Mouse (Mus musculus): ENCODE measurements at regions not wholly inside any gene's neighbourhood (a gene's known extent, or its start where the extent isn't known, plus 50 kb on each side); places are given as distances from the start of the nearest gene placed in this dataset.

- H3K9me3 ChIP-seq (ENCODE audit: control insufficient read depth, low read length) = no peaks in the 10 kb centered on the region
- DNase-seq (ENCODE audit: low spot score) = no peak
- no peaks in the 10 kb centered on the region for H3K36me3 ChIP-seq (ENCODE audit: control insufficient read depth, insufficient read depth, low read length)
- no peak overlapping the region for H3K4me3 ChIP-seq (ENCODE audit: low read depth, low read length)
- no peak overlapping the region for H3K4me2 ChIP-seq (ENCODE audit: low read depth, low read length, severe bottlenecking)
- H3K4me1 ChIP-seq (replicated peaks; ENCODE audit: control insufficient read depth, insufficient read depth, low read length) = 0 out of 2 replicates have a peak, but pooled peaks cover 2% of the 10 kb centered on the region
- H3K27ac ChIP-seq (ENCODE audit: low read depth, low read length) = no peak overlapping the region
- H3K9ac ChIP-seq (ENCODE audit: low read length) = no peak overlapping the region
- no peaks in the 10 kb centered on the region; the same call in 1 of the 2 replicates for H3K27me3 ChIP-seq (ENCODE audit: control insufficient read depth, insufficient read depth, low read length)
- ATAC-seq (replicated peaks; ENCODE audit: low FRiP score) = no peak
- 89% methylated on average over 8 of the region's 8 CpGs for WGBS
Measured at GRCm38 (mm10) chr17:79965625-79966024, 69.7 kb upstream of the Atl2 start.

- H3K9me3 ChIP-seq (ENCODE audit: control insufficient read depth, low read length) = no peaks in the 10 kb centered on the region
- 0 out of 2 replicates have a peak, but pooled peaks cover under 1% of the 10 kb centered on the region for H3K4me1 ChIP-seq (replicated peaks; ENCODE audit: control insufficient read depth, insufficient read depth, low read length)
- DNase-seq (ENCODE audit: low spot score) (no peak), ATAC-seq (replicated peaks; ENCODE audit: low FRiP score) (no peak)
- no peaks in the 10 kb centered on the region for H3K36me3 ChIP-seq (ENCODE audit: control insufficient read depth, insufficient read depth, low read length)
- no peak overlapping the region for H3K4me2 ChIP-seq (ENCODE audit: low read depth, low read length, severe bottlenecking)
- WGBS = 90% methylated on average over 8 of the region's 8 CpGs
- no peak overlapping the region for H3K27ac ChIP-seq (ENCODE audit: low read depth, low read length)
- no peaks in the 10 kb centered on the region for H3K27me3 ChIP-seq (ENCODE audit: control insufficient read depth, insufficient read depth, low read length)
- H3K9ac ChIP-seq (ENCODE audit: low read length) = no peak overlapping the region
- no peak overlapping the region for H3K4me3 ChIP-seq (ENCODE audit: low read depth, low read length)
Measured at GRCm38 (mm10) chr17:79964850-79965249, 68.9 kb upstream of the Atl2 start.

- H3K4me3 ChIP-seq (ENCODE audit: low read depth, low read length) = no peak overlapping the region
- WGBS = 85% methylated on average over 2 of the region's 2 CpGs
- H3K27ac ChIP-seq (ENCODE audit: low read depth, low read length) = no peak overlapping the region
- ATAC-seq (replicated peaks; ENCODE audit: low FRiP score) = no peak
- H3K27me3 ChIP-seq (ENCODE audit: control insufficient read depth, insufficient read depth, low read length) = no peaks in the 10 kb centered on the region
- H3K36me3 ChIP-seq (ENCODE audit: control insufficient read depth, insufficient read depth, low read length) = no peaks in the 10 kb centered on the region
- no peak overlapping the region for H3K4me2 ChIP-seq (ENCODE audit: low read depth, low read length, severe bottlenecking)
- DNase-seq (ENCODE audit: low spot score) = no peak
- H3K9ac ChIP-seq (ENCODE audit: low read length) = no peak overlapping the region
- no peaks in the 10 kb centered on the region for H3K9me3 ChIP-seq (ENCODE audit: control insufficient read depth, low read length)
- no peaks in the 10 kb centered on the region for H3K4me1 ChIP-seq (replicated peaks; ENCODE audit: control insufficient read depth, insufficient read depth, low read length)
Measured at GRCm38 (mm10) chr17:79963330-79963729, 67.4 kb upstream of the Atl2 start.

- 81% methylated on average over 9 of the region's 9 CpGs for WGBS
- Histone ChIP-seq H3K9me3 (ENCODE audit: control insufficient read depth, low read length) (no peaks in the 10 kb centered on the region), H3K36me3 (ENCODE audit: control insufficient read depth, insufficient read depth, low read length) (no peaks in the 10 kb centered on the region), H3K4me3 (ENCODE audit: low read depth, low read length) (no peak overlapping the region), H3K27me3 (ENCODE audit: control insufficient read depth, insufficient read depth, low read length) (no peaks in the 10 kb centered on the region), H3K27ac (ENCODE audit: low read depth, low read length) (no peak overlapping the region), H3K4me2 (ENCODE audit: low read depth, low read length, severe bottlenecking) (no peak overlapping the region), H3K9ac (ENCODE audit: low read length) (no peak overlapping the region), H3K4me1 (replicated peaks; ENCODE audit: control insufficient read depth, insufficient read depth, low read length) (no peaks in the 10 kb centered on the region)
- ATAC-seq (replicated peaks; ENCODE audit: low FRiP score) = no peak
- DNase-seq (ENCODE audit: low spot score) = no peak
Measured at GRCm38 (mm10) chr17:79961391-79961790, 65.5 kb upstream of the Atl2 start.

- no peaks in the 10 kb centered on the region for H3K4me1 ChIP-seq (replicated peaks; ENCODE audit: control insufficient read depth, insufficient read depth, low read length)
- WGBS = 58% methylated on average over 3 of the region's 3 CpGs
- DNase-seq (ENCODE audit: low spot score) (no peak), ATAC-seq (replicated peaks; ENCODE audit: low FRiP score) (no peak)
- no peak overlapping the region for H3K9ac ChIP-seq (ENCODE audit: low read length)
- no peaks in the 10 kb centered on the region for H3K36me3 ChIP-seq (ENCODE audit: control insufficient read depth, insufficient read depth, low read length)
- H3K27ac ChIP-seq (ENCODE audit: low read depth, low read length) = no peak overlapping the region
- H3K4me2 ChIP-seq (ENCODE audit: low read depth, low read length, severe bottlenecking) = no peak overlapping the region
- no peaks in the 10 kb centered on the region for H3K9me3 ChIP-seq (ENCODE audit: control insufficient read depth, low read length)
- no peak overlapping the region for H3K4me3 ChIP-seq (ENCODE audit: low read depth, low read length)
- no peaks in the 10 kb centered on the region for H3K27me3 ChIP-seq (ENCODE audit: control insufficient read depth, insufficient read depth, low read length)
Measured at GRCm38 (mm10) chr17:79960688-79961087, 64.8 kb upstream of the Atl2 start.

- 69% methylated on average over 1 of the region's 1 CpGs for WGBS
Measured at GRCm38 (mm10) chr17:79955267-79955666, 59.3 kb upstream of the Atl2 start.

GRCm38 (mm10) chr17:79954624-79955244, 58.8 kb upstream of the Atl2 start:
- Histone ChIP-seq H3K36me3 (ENCODE audit: control insufficient read depth, insufficient read depth, low read length) (no peaks in the 10 kb centered on the region), H3K4me3 (ENCODE audit: low read depth, low read length) (no peak overlapping the region), H3K27ac (ENCODE audit: low read depth, low read length) (no peak overlapping the region), H3K4me2 (ENCODE audit: low read depth, low read length, severe bottlenecking) (no peak overlapping the region), H3K9me3 (ENCODE audit: control insufficient read depth, low read length) (no peaks in the 10 kb centered on the region), H3K4me1 (replicated peaks; ENCODE audit: control insufficient read depth, insufficient read depth, low read length) (no peaks in the 10 kb centered on the region), H3K27me3 (ENCODE audit: control insufficient read depth, insufficient read depth, low read length) (no peaks in the 10 kb centered on the region), H3K9ac (ENCODE audit: low read length) (no peak overlapping the region)
- WGBS = 73% methylated on average over 6 of the region's 6 CpGs
- ATAC-seq (replicated peaks; ENCODE audit: low FRiP score) (no peak), DNase-seq (ENCODE audit: low spot score) (no peak)

More at GRCm38 (mm10) chr17:79955267-79955666, 59.3 kb upstream of the Atl2 start:
- Histone ChIP-seq H3K4me1 (replicated peaks; ENCODE audit: control insufficient read depth, insufficient read depth, low read length) (no peaks in the 10 kb centered on the region), H3K4me3 (ENCODE audit: low read depth, low read length) (no peak overlapping the region), H3K36me3 (ENCODE audit: control insufficient read depth, insufficient read depth, low read length) (no peaks in the 10 kb centered on the region), H3K27ac (ENCODE audit: low read depth, low read length) (no peak overlapping the region), H3K4me2 (ENCODE audit: low read depth, low read length, severe bottlenecking) (no peak overlapping the region), H3K27me3 (ENCODE audit: control insufficient read depth, insufficient read depth, low read length) (no peaks in the 10 kb centered on the region), H3K9me3 (ENCODE audit: control insufficient read depth, low read length) (no peaks in the 10 kb centered on the region), H3K9ac (ENCODE audit: low read length) (no peak overlapping the region)
- ATAC-seq (replicated peaks; ENCODE audit: low FRiP score) = no peak
- DNase-seq (ENCODE audit: low spot score) = no peak

- H3K4me3 ChIP-seq (ENCODE audit: low read depth, low read length) = no peak overlapping the region
- no peaks in the 10 kb centered on the region for H3K4me1 ChIP-seq (replicated peaks; ENCODE audit: control insufficient read depth, insufficient read depth, low read length)
- H3K27ac ChIP-seq (ENCODE audit: low read depth, low read length) = no peak overlapping the region
- H3K9me3 ChIP-seq (ENCODE audit: control insufficient read depth, low read length) = no peaks in the 10 kb centered on the region
- no peak overlapping the region for H3K4me2 ChIP-seq (ENCODE audit: low read depth, low read length, severe bottlenecking)
- 75% methylated on average over 11 of the region's 11 CpGs for WGBS
- H3K36me3 ChIP-seq (ENCODE audit: control insufficient read depth, insufficient read depth, low read length) = no peaks in the 10 kb centered on the region
- DNase-seq (ENCODE audit: low spot score) = no peak
- ATAC-seq (replicated peaks; ENCODE audit: low FRiP score) = no peak
- H3K27me3 ChIP-seq (ENCODE audit: control insufficient read depth, insufficient read depth, low read length) = no peaks in the 10 kb centered on the region
- no peak overlapping the region for H3K9ac ChIP-seq (ENCODE audit: low read length)
Measured at GRCm38 (mm10) chr17:79948591-79949475, 52.9 kb upstream of the Atl2 start.
